Mouse (Mus musculus): ENCODE measurements around the gene Spata5. TPM values are rescaled to one million over a fixed set of nuclear protein-coding genes. Genes with fewer than 3 reads are reported as not detected.

Spata5 gene
- polyA plus RNA-seq, 1 experiment from 2014 or later = 36.2 TPM

GRCm38 (mm10) chr3:37398661-37399395 lies 20.9 kb upstream of the Spata5 start:
- WGBS = 81% methylated on average over 7 of the region's 7 CpGs

GRCm38 (mm10) chr3:37401729-37402610 lies 17.7 kb upstream of the Spata5 start:
- H3K27ac ChIP-seq = no peak overlapping the region
- no peaks in the 10 kb centered on the region for H3K36me3 ChIP-seq
- H3K27me3 ChIP-seq (ENCODE audit: insufficient read depth, poor library complexity, severe bottlenecking) = no peaks in the 10 kb centered on the region
- H3K4me3 ChIP-seq = no peak overlapping the region
- H3K4me1 ChIP-seq = no peaks in the 10 kb centered on the region
- 74% methylated on average over 11 of the region's 11 CpGs for WGBS
- no peak for DNase-seq (ENCODE audit: low spot score)
- no peaks in the 10 kb centered on the region for H3K9me3 ChIP-seq

More at GRCm38 (mm10) chr3:37398661-37399395, 20.9 kb upstream of the Spata5 start:
- Histone ChIP-seq H3K27me3 (ENCODE audit: insufficient read depth, poor library complexity, severe bottlenecking) (no peaks in the 10 kb centered on the region), H3K4me3 (no peak overlapping the region), H3K9me3 (no peaks in the 10 kb centered on the region), H3K4me1 (no peaks in the 10 kb centered on the region), H3K27ac (no peak overlapping the region), H3K36me3 (no peaks in the 10 kb centered on the region)
- DNase-seq (ENCODE audit: low spot score) = peak; percentile 73

DNA sequence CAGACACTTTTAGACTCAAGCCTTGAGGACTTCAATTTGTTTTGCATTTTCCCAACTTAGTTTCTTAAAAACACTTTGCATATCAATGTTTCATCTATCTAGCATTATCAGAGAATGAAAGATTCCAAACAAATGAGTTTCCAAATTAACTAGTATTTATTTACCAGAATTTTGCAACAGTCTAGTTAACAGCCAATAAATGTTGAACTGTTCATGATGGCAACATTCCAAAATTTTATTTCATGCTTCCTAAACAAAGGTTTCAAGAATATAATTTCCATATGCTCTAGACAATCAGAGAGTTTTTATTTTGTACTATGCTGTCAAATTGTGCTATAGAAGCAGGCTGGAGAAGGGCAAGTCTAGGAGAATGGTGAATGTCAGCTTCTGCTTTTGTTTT lies 12.1 kb upstream of the Spata5 start:
- Histone ChIP-seq H3K27me3 (ENCODE audit: insufficient read depth, poor library complexity, severe bottlenecking) (no peaks in the 10 kb centered on the region), H3K4me1 (no peaks in the 10 kb centered on the region), H3K36me3 (peaks cover 2% of the 10 kb centered on the region; the same call in 1 of the 2 replicates), H3K4me3 (no peak overlapping the region), H3K27ac (no peak overlapping the region), H3K9me3 (no peaks in the 10 kb centered on the region)
- DNase-seq (ENCODE audit: low spot score) = no peak

- WGBS = 92% methylated on average over 3 of the region's 3 CpGs
- Histone ChIP-seq H3K9me3 (no peaks in the 10 kb centered on the region), H3K27me3 (ENCODE audit: insufficient read depth, poor library complexity, severe bottlenecking) (no peaks in the 10 kb centered on the region), H3K36me3 (peaks cover 2% of the 10 kb centered on the region; the same call in 1 of the 2 replicates), H3K4me3 (no peak overlapping the region), H3K4me1 (0 out of 2 replicates have a peak, but pooled peaks cover 1% of the 10 kb centered on the region), H3K27ac (no peak overlapping the region)
- DNase-seq (ENCODE audit: low spot score) = no peak
These were observed 6.2 kb upstream of the Spata5 start for GRCm38 (mm10) chr3:37413446-37413845.

GRCm38 (mm10) chr3:37414413-37414960 lies 5.2 kb upstream of the Spata5 start:
- Histone ChIP-seq H3K4me3 (no peak overlapping the region), H3K9me3 (no peaks in the 10 kb centered on the region), H3K36me3 (peaks cover 2% of the 10 kb centered on the region; the same call in 1 of the 2 replicates), H3K27me3 (ENCODE audit: insufficient read depth, poor library complexity, severe bottlenecking) (no peaks in the 10 kb centered on the region), H3K4me1 (0 out of 2 replicates have a peak, but pooled peaks cover 4% of the 10 kb centered on the region), H3K27ac (no peak overlapping the region)
- peak; percentile 85 for DNase-seq (ENCODE audit: low spot score)
- 56% methylated on average over 14 of the region's 14 CpGs for WGBS

DNA sequence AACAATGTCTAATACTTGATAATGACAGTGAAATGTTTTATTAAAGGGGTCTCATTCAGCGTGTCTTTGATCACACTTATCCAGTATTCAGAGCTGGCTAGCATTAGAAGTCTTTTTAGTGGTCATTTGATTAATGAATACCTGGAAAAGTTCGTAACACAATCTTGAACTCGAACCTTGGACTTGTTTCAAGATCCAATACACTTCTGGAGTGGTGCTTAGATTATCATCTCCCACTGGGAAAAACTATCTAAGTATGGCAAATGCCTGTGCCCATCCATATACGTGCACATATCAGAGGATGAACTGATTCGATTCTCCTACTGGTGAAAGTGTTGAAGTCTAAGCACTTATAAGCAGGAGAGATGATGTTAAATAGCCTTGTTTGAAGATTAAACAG lies 1.4 kb upstream of the Spata5 start:
- WGBS = 66% methylated on average over 5 of the region's 5 CpGs
- H3K4me3 ChIP-seq = peak overlapping the region; percentile 90
- no peaks in the 10 kb centered on the region for H3K27me3 ChIP-seq (ENCODE audit: insufficient read depth, poor library complexity, severe bottlenecking)
- no peak for DNase-seq (ENCODE audit: low spot score)
- no peak overlapping the region for H3K27ac ChIP-seq
- no peaks in the 10 kb centered on the region for H3K9me3 ChIP-seq
- peaks cover 16% of the 10 kb centered on the region for H3K4me1 ChIP-seq
- H3K36me3 ChIP-seq = no peaks in the 10 kb centered on the region

- Histone ChIP-seq H3K27ac (peak overlapping the region; percentile 92), H3K9me3 (no peaks in the 10 kb centered on the region), H3K27me3 (ENCODE audit: insufficient read depth, poor library complexity, severe bottlenecking) (no peaks in the 10 kb centered on the region), H3K4me1 (peaks cover 16% of the 10 kb centered on the region), H3K36me3 (no peaks in the 10 kb centered on the region), H3K4me3 (peak overlapping the region; percentile 90)
- under 1% methylated on average over 30 of the region's 30 CpGs for WGBS
- DNase-seq (ENCODE audit: low spot score) = no peak
These were observed 687 bp upstream of the Spata5 start for GRCm38 (mm10) chr3:37418961-37419457.

GRCm38 (mm10) chr3:37420072-37420471 lies 376 bp downstream of the Spata5 start, which contains the start of gene Nudt6:
Gene Nudt6 (minus strand): TSS chr3:37420211.
- no peaks in the 10 kb centered on the region for H3K9me3 ChIP-seq
- DNase-seq (ENCODE audit: low spot score) = peak; percentile 95
- under 1% methylated on average over 50 of the region's 50 CpGs for WGBS
- peaks cover 16% of the 10 kb centered on the region for H3K4me1 ChIP-seq
- peak within 1 kb of the TSS; percentile 92 for H3K27ac ChIP-seq
- 0 out of 2 replicates have a peak, but pooled peaks cover 2% of the 10 kb centered on the region for H3K36me3 ChIP-seq
- H3K4me3 ChIP-seq = peak within 1 kb of the TSS; percentile 90
- H3K27me3 ChIP-seq (ENCODE audit: insufficient read depth, poor library complexity, severe bottlenecking) = no peaks in the 10 kb centered on the region

- Histone ChIP-seq H3K27ac (peak overlapping the region; percentile 92), H3K4me1 (peaks cover 16% of the 10 kb centered on the region), H3K9me3 (no peaks in the 10 kb centered on the region), H3K36me3 (peaks cover 6% of the 10 kb centered on the region; the same call in 1 of the 2 replicates), H3K4me3 (peak overlapping the region; percentile 90), H3K27me3 (ENCODE audit: insufficient read depth, poor library complexity, severe bottlenecking) (no peaks in the 10 kb centered on the region)
- WGBS = under 1% methylated on average over 24 of the region's 24 CpGs
- peak; percentile 81 for DNase-seq (ENCODE audit: low spot score)
These were observed 945 bp downstream of the Spata5 start for GRCm38 (mm10) chr3:37420641-37421040.

DNA sequence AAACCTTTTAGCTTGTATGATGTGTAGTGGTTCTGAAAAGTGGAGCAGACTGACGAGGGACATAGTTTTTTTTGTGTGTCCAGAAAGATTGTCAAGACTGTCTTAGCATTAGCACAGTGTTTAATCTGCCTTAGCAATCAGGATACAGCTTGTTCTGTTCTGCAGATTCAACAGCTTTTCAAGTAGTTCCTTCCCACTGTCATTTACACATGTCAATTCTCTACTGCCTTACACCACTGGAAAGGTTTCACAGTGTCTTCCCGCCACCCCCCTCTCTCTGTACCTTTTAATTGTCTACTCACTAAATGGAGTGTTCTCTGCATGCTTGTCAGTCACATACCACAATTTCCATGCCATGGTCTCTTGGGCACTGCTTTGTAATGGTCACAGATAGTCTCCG lies 1.5 kb downstream of the Spata5 start:
- Histone ChIP-seq H3K27me3 (ENCODE audit: insufficient read depth, poor library complexity, severe bottlenecking) (no peaks in the 10 kb centered on the region), H3K4me1 (peaks cover 16% of the 10 kb centered on the region), H3K9me3 (no peaks in the 10 kb centered on the region), H3K27ac (peak overlapping the region; percentile 92), H3K4me3 (peak overlapping the region; percentile 90), H3K36me3 (peaks cover 10% of the 10 kb centered on the region; the same call in 1 of the 2 replicates)
- WGBS = 15% methylated on average over 3 of the region's 3 CpGs
- no peak for DNase-seq (ENCODE audit: low spot score)

DNA sequence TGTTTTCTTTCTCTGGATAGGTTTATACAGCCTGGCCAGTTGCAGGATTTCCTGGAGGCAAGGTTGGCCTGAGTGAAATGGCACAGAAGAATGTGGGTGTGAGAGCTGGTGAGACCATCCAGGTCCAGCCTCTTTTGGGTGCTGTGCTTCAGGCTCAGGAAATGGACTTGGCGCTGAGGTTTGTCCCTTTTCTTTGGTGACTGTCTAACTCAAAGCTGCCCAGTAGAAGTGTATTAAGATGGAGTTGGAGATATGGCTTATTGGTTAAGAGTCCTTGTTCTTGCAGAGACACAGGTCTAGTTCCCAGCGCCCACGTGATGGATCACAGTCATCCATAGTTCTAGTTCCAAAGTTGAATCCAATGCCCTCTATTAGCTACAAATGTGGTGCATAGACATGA lies 6.4 kb downstream of the Spata5 start:
- WGBS = 93% methylated on average over 3 of the region's 3 CpGs
- Histone ChIP-seq H3K36me3 (peaks cover 39% of the 10 kb centered on the region), H3K9me3 (no peaks in the 10 kb centered on the region), H3K4me1 (peaks cover 11% of the 10 kb centered on the region), H3K4me3 (no peak overlapping the region), H3K27me3 (ENCODE audit: insufficient read depth, poor library complexity, severe bottlenecking) (no peaks in the 10 kb centered on the region), H3K27ac (no peak overlapping the region)
- DNase-seq (ENCODE audit: low spot score) = no peak

DNA sequence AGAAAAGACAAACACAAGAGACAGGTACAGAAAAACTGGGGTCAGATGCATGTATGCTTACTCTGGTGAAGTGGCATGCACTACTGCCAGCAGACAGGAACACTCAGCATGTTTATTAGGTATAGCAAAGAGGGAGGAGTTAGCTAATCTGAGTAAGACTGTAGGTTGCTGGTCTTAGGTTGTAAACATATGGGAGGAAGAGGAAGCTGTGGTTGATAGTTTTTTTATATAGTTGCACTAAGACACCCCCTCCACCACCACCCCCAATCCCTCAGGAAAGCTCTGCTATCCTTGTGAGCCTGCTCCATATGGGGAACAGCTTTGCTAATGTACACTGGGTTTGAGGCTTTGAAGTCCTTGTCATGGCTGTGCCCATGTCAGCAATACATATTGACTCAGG lies 10.7 kb downstream of the Spata5 start:
- Histone ChIP-seq H3K36me3 (peaks cover 58% of the 10 kb centered on the region), H3K9me3 (no peaks in the 10 kb centered on the region)

More for the DNA sequence above, 10.7 kb downstream of the Spata5 start:
- H3K4me3 ChIP-seq = no peak overlapping the region
- no peak overlapping the region for H3K27ac ChIP-seq
- H3K27me3 ChIP-seq (ENCODE audit: insufficient read depth, poor library complexity, severe bottlenecking) = no peaks in the 10 kb centered on the region
- no peak for DNase-seq (ENCODE audit: low spot score)
- H3K4me1 ChIP-seq = no peaks in the 10 kb centered on the region
